Mouse (Mus musculus) bone marrow macrophage, adult 2 months (primary cell): ENCODE measurements around the gene Mfsd11. TPM values are rescaled to one million over a fixed set of nuclear protein-coding genes. Genes with fewer than 3 reads are reported as not detected.
"Not testable (repeated sequence)": the region's sequence is repeated elsewhere in the genome, so short reads cannot be mapped to it uniquely, and the experiment has no call there.

Source experiments
- H3K27ac ChIP-seq: 2 replicates; pipeline ENCODE4 v1.5.1; 2012; ENCODE audit warnings: low read depth, low read length; ENCODE audit not compliant: insufficient read depth
- H3K4me1 ChIP-seq: 2 replicates; pipeline ENCODE4 v1.6.1; 2012; ENCODE audit warnings: low read length; ENCODE audit not compliant: control insufficient read depth, insufficient read depth
- H3K4me3 ChIP-seq: 2 replicates; pipeline ENCODE4 v1.5.1; 2012; ENCODE audit warnings: mild to moderate bottlenecking, low read length, moderate library complexity; ENCODE audit not compliant: insufficient read depth
- CTCF ChIP-seq: IDR thresholded peaks from 2 replicates; pipeline ENCODE4 v1.5.1; 2012; ENCODE audit warnings: low read depth, mild to moderate bottlenecking, low read length, moderate library complexity
- POLR2A ChIP-seq: IDR thresholded peaks from 2 replicates; pipeline ENCODE4 v1.6.1; 2012; ENCODE audit warnings: mild to moderate bottlenecking, low read depth, low read length, borderline replicate concordance
- polyA plus RNA-seq: library from polyadenylated mRNA; stranded (reverse); fragments of >200 nt; gene quantifications from 2 replicates; pipeline ENCODE4 v1.2.4, GENCODE M21; 2012; ENCODE audit not compliant: missing spikeins, insufficient read depth, insufficient read length

Mfsd11 gene
- polyA plus RNA-seq, 1 experiment = 108 TPM

DNA sequence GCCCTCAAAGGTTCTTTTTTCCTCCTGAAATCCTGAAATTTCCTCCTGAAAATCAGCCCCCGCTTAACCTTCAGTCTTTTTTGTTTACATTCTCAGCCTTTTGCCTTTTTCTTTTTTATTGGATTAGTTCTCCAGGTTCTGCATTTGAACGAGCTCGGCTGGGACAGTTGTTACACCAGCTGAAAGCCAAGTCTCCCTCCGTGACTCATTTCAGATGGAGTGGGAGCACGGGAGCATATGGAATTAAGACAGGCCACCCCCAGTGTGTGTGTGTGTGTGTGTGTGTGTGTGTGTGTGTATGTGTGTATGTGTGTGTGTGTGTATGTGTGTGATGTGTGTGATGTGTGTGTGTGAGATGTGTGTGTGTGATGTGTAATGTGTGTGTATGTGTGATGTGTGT is 29.2 kb downstream of the Mfsd11 start:
- no peaks in the 10 kb centered on the region for H3K4me1 ChIP-seq
- TF ChIP-seq CTCF = no peak
- no peak for TF ChIP-seq POLR2A
- H3K27ac ChIP-seq = no peak overlapping the region
- H3K4me3 ChIP-seq = no peak overlapping the region

DNA sequence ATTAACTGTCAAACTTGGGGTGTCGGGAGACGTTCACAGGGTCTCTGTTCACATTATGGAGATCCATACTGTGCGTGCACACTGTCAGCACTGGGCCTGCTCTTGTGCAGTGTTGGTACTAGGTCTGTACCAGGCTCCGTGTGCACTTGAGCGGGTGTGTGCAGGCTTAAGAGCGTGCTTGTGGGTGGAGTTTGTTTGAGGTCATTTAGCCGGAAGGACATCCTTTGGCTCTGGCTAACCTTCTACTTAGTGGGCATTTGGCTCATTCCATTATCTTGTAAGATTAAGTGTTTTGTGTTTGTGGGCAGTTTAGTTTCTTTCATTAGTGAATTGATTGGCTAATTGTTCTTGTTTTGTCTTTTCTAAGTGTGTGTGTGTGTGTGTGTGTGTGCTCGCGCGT is 30.2 kb downstream of the Mfsd11 start:
- H3K4me1 ChIP-seq = no peaks in the 10 kb centered on the region
- no peak overlapping the region for H3K4me3 ChIP-seq
- TF ChIP-seq POLR2A = no peak
- no peak for TF ChIP-seq CTCF
- H3K27ac ChIP-seq = no peak overlapping the region

GRCm38 (mm10) chr11:116884061-116884460 is 31.8 kb downstream of the Mfsd11 start:
- no peaks in the 10 kb centered on the region for H3K4me1 ChIP-seq
- H3K27ac ChIP-seq = no peak overlapping the region
- TF ChIP-seq CTCF (no peak), POLR2A (no peak)
- H3K4me3 ChIP-seq = no peak overlapping the region

DNA sequence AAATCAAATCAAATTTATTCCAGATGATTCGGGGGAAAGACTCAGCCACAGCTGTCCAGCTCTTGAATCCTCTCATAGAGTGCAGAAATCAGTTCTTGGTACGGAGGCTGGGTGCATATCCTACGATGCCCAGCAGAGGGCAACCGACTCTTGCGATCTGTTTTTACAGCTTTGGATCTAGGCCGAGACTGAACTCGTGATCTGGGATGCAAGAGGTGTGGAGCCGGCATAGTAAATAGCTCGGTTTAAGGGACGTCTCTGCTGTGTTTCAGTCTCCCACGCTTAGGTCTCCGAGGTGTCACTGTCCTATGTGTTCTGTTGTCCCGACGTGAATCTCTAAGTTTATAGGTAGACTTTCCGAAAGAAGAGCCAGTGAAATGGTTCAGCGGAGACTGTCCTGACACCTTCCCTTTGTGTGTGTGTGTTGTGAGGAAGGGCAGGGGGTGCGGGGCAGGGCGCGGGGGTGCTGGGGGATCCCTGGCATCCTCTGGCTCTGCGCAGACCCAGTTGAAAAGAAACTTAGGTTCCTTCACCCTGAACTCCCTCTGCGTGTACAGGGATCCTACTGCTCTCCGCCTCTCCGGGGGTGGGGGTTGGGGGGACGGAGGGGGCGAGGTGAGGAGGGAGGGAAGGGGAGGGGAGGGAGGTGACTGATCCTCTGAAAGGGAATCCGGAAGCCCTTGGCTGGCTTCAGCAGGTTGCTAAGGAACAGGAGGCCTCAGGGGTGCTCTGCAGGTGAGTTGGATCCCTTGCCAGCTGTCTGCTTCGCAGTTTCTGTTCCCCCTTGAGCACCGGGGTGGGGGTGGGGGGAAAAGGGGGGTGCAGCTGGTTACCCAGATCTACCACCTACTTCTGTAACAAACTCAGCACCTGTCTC is 33.3 kb downstream of the Mfsd11 start:
- Histone ChIP-seq H3K27ac (no peak overlapping the region), H3K4me3 (0 out of 2 replicates have a peak overlapping the region, but pooled peaks have one; percentile 32), H3K4me1 (no peaks in the 10 kb centered on the region)
- TF ChIP-seq CTCF (peak; percentile 65), POLR2A (no peak)

DNA sequence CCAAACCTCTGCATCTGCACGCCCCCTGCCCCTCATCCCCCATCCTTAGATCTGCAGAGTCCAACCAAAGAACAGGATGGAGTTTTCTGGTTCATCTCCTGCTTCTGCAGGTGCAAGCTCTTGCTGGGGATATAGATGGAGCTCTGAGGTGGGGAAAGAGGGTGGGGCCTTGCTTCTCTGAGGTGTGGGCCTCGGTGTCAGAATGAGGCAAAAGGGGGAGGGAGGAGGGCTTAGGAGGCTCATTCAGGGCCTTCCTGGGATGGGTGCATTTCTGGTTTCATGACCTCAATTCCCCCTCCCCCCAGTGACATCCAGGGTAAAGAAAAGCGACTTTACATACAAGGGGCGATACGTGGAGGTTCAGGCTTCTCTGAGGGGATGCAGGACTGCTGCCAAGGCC is 34.9 kb downstream of the Mfsd11 start:
- TF ChIP-seq CTCF (no peak), POLR2A (no peak)
- no peak overlapping the region for H3K4me3 ChIP-seq
- no peak overlapping the region for H3K27ac ChIP-seq

DNA sequence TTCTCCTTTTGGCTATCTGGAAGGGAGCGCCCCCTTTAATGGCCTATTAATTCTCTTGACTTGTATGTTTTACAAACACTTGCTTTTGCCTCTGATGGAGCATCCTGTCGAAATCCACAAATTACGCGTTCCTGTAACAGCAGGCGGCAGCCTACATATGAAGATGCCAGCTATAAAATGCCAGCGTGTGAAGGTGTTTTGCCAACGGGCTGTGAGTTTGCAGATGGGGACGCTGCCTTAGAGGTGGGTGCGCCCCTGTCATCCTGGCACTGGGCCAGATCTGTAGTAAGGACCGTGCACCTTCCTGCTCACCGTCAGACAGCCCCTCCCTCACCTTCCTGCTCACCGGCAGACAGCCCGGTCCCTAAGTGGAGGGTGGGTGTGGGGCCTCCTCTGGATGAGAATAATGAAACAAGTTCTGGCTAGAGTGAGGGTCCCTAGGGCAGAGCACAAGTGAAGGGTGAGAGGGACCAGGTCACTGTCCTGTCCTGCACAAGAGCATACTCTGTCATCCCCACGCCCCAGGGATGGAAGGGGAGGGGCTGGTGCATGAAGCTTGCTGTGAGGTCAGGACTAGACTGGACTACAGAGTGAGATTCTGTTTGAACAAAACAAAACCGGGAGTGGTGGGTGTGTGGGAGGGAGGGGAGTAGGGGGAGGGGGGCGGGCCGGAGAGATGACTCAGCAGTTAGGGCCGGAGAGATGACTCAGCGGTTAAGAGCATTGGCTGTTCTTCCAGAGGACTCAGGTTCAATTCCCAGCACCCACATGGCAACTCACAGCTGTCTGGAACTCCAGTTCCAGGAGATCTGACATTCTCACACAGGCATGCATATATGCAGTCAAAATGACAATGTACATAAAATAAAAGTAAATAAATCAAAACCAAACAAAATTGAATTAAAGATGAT is 41.5 kb downstream of the Mfsd11 start:
- H3K4me1 ChIP-seq = no peaks in the 10 kb centered on the region
- no peak overlapping the region for H3K4me3 ChIP-seq
- H3K27ac ChIP-seq = no peak overlapping the region
- TF ChIP-seq POLR2A = no peak

More for the DNA sequence above, 34.9 kb downstream of the Mfsd11 start:
- no peaks in the 10 kb centered on the region for H3K4me1 ChIP-seq

DNA sequence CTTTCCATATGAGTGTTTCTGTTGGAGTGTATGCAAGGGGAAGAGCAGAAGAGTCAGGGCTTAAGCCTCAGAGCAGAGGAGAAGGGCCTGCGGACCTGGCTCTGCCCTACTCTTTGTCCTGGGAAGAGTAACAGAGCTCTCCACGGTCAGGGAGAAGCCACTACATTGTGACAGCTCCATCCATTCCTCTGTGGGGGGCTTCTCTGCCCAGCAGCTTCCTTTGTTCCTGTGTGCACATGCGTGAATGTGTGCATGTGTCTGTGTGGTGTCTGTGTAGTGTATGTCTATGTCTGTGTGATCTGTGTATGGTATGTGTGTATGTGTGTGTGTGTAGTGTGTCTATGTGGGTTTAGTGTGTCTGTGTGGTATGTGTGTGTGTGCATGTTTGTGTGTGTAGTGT is 43.2 kb downstream of the Mfsd11 start:
- no peak for TF ChIP-seq POLR2A
- TF ChIP-seq CTCF = no peak
- H3K4me3 ChIP-seq = no peak overlapping the region
- H3K27ac ChIP-seq = no peak overlapping the region
- H3K4me1 ChIP-seq = no peaks in the 10 kb centered on the region

DNA sequence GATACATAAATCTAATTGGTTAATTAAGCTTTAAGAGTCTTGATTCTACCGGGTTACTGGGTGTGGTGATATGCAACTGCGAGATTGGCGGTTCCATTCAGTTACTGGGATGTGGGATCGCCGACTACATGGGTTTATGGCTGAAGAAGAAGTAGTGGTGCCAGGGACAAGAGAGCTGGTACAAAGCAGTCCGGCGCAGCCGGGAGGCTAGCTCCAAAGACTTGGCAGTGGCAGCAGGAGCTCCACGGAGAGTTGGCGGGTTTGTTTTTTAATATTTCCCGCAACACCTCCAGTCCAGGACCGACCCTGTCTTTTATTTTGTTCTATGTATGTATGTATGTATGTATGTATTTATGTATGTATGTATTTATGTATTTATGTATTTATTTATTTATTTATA is 47.0 kb downstream of the Mfsd11 start:
- TF ChIP-seq CTCF (no peak), POLR2A (no peak)
- Histone ChIP-seq H3K27ac (no peak overlapping the region), H3K4me3 (no peak overlapping the region), H3K4me1 (no peaks in the 10 kb centered on the region)

GRCm38 (mm10) chr11:116902588-116902987 is 50.3 kb downstream of the Mfsd11 start:
- not testable (repeated sequence) for H3K27ac ChIP-seq, H3K4me3 ChIP-seq, H3K4me1 ChIP-seq
